Mouse (Mus musculus) CD4-positive, CD25-positive, alpha-beta regulatory T cell, adult 4 months (primary cell): ENCODE data around the gene 1700001K19Rik. TPM values are rescaled to one million over a fixed set of nuclear protein-coding genes. Genes with fewer than 3 reads are reported as not detected.
"Not testable (repeated sequence)": the region's sequence is repeated elsewhere in the genome, so short reads cannot be mapped to it uniquely, and the experiment has no call there.

Experiments
- ATAC-seq: one replicate; pipeline ENCODE4 v1.8.0; 2017
- polyA plus RNA-seq, 2 experiments: library from polyadenylated mRNA; unstranded; fragments of 100-300 nt; shearing (Covaris generic); gene quantifications; one replicate each; pipeline ENCODE4 v1.2.1; 2017

The 1700001K19Rik gene
- under 1 TPM in 1 of 2 experiments, not detected in 1; 0.70 TPM for polyA plus RNA-seq

GRCm38 (mm10) chr12:110682561-110683299 lies at the start of gene 1700001K19Rik:
1700001K19Rik (minus strand) TSS chr12:110682619.
- no peak for ATAC-seq

- ATAC-seq, result no peak
Measured at GRCm38 (mm10) chr12:110726428-110726827, 44.0 kb upstream of the 1700001K19Rik start.

- no peak for ATAC-seq
Measured at GRCm38 (mm10) chr12:110725489-110725888, 43.1 kb upstream of the 1700001K19Rik start.

DNA sequence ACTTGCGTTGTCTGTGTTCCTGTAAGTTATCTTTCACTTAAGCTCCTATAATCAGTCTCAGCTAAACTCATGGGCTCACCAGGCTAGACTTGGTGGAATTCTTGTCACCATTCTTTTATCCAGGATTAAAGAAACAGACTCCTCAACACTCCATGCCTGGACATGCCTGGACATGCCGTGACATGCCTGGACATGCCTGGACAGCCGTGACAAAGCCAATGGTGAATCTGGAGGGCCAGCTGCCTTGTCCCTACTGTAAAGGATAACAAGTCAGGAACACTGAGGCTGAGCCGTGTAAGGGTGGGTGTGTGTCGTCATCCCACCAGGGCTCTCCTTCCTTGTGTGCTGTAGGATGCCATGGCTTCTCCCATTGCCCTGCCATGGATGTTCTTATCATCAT lies 42.6 kb upstream of the 1700001K19Rik start:
- ATAC-seq, result no peak

GRCm38 (mm10) chr12:110716004-110716403 lies 33.6 kb upstream of the 1700001K19Rik start:
- ATAC-seq, result no peak

DNA sequence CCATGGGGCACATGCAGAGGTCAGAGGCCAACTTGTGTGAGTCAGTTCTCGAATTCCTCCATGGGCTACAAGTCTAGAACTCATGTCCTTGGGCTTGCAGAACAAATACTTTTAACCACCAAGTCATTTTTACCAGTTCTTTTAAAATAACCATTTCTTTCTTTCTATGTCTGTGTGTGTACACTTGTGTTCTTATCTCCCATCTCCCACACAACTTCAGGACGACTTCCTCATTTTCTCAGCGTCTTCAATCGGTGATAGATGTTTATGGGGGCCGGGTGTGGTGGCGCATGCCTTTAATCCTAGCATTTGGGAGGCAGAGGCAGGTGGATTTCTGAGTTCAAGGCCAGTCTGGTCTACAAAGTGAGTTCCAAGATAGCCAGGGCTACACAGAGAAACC lies 31.8 kb upstream of the 1700001K19Rik start:
- ATAC-seq, result no peak

- no peak for ATAC-seq
Measured at GRCm38 (mm10) chr12:110713784-110714183, 31.4 kb upstream of the 1700001K19Rik start.

GRCm38 (mm10) chr12:110711270-110711669 lies 28.9 kb upstream of the 1700001K19Rik start:
- no peak for ATAC-seq

DNA sequence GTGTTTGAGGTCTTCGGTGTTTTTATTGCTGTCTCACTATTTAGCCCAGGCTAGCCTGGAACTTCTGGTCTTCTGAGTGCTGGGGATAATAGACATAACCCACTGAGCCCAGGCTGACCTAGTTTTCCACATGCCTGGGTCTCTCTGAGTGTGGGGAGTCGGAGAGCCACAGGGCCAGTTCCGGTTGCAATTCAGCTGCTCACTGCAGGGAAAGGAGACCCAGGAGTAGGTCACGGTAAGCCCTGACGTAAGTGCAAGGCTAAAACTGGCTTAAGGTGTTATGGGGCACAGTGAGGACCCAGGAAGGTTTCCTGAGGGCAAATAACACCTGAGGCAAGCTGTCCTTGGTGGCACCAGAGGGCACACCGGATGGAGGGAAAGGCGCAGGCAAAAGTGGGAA lies 25.0 kb upstream of the 1700001K19Rik start:
- no peak for ATAC-seq

DNA sequence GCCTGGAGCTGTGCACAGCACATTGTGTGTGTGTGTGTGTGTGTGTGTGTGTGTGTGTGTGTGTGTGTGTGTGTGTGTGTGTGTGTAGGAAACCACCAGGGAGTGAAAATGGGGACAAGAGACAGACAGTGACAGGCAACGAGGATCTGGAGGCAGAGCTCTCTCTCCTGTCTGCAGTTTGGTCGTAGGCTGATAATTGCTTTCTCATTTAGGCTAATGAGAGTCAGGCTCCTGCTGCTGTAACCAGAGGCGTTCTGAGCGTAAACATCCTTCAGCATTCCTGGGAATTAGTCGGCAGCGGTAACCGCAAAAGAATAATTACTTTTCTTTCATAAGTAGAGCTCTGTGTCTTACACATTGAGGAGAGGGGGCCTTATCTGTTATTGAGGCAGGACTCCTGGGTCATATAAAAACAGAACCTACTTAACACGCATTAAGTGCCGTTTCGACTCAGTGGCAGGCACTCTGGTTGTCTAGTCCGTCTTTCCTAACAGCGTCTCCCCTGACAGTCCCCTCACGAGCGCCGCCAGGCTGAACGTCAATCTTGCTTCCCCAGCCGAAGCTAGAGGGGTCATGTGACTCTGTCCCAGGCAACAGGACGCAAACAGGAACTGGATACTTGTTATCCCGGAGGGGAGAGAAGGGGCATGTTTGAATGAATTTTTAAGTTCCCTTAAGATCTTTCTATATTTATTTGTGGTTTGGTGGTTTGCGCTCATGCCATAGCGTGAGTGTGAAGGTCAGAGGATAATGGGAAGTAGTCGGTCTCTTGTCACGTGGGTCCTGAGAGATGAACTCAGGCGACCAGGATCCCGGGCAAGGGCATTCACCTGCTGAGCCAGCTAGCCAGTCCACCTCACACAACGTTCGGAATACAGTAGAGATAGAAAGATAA lies 24.2 kb upstream of the 1700001K19Rik start:
- peak; percentile 44 for ATAC-seq

GRCm38 (mm10) chr12:110705419-110705818 lies 23.0 kb upstream of the 1700001K19Rik start:
- not testable (repeated sequence) for ATAC-seq

- no peak for ATAC-seq
Measured at GRCm38 (mm10) chr12:110703682-110704081, 21.3 kb upstream of the 1700001K19Rik start.

DNA sequence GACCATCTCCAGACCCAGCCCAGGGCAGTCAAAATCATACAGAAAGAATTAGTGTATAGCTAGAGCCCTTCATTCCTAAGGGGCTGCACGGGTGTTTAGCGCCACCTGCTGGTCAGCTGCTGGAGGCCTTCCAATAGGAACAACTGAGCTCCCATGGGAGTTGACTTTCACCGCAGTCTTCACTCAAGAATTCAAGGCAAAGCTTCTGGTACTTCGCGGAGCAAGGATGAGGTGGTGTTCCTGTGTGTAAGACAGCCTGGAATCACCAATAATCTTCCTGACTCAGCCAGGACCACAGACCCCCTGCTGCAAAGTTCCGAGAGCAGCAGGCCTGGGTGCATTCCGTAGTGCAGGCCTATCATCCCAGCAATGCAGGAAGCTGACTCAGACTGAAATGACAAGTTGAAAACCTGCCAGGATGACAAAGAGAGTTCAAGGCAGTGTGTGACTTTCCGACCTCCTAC lies 20.6 kb upstream of the 1700001K19Rik start:
- peak; percentile 73 for ATAC-seq

DNA sequence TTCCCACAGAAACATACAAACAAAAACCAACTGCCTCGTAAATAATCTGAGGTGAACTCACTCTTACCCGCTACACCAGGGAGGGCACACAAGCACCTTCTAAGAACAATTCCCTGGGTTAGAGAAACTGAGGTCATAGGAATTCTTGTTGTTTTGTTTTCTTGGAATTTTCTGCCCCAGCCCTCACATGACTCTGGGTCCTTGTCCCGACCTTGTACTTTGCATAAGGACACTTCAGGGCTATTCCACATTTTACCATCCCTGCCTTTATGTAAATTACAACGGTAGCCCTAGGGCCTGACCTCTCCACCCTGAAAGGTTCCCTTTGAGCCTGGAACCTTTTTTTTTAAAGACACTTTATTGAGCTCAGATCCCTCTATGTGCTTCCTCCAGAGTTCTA lies 20.1 kb upstream of the 1700001K19Rik start, which contains the start of gene Hsp90aa1:
Hsp90aa1 (minus strand) TSS at position 173 of the 400 bp plus-strand sequence.
- no peak for ATAC-seq

GRCm38 (mm10) chr12:110701363-110701762 lies 18.9 kb upstream of the 1700001K19Rik start:
- not testable (repeated sequence) for ATAC-seq

DNA sequence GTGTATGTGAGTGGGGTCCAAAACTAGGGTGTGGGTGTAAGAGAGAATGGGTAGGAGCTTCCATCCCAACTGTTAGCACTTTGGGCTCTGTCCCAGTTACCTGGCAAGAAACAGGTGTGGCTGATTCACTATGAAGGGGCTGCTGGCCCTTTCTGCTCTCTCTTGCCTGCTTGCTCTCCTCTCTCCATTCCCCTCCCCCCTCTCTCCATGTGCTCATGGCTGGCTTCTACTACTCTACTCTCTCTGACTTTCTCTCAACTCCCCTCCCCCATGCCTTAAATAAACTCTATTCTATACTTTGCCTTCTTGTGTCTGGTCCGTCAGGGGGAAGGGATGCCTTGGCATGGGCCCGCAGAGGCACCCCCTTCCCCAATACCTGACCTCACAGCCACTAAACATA lies 18.3 kb upstream of the 1700001K19Rik start:
- no peak for ATAC-seq

- ATAC-seq, result no peak
Measured at GRCm38 (mm10) chr12:110699171-110699547, 16.7 kb upstream of the 1700001K19Rik start.

DNA sequence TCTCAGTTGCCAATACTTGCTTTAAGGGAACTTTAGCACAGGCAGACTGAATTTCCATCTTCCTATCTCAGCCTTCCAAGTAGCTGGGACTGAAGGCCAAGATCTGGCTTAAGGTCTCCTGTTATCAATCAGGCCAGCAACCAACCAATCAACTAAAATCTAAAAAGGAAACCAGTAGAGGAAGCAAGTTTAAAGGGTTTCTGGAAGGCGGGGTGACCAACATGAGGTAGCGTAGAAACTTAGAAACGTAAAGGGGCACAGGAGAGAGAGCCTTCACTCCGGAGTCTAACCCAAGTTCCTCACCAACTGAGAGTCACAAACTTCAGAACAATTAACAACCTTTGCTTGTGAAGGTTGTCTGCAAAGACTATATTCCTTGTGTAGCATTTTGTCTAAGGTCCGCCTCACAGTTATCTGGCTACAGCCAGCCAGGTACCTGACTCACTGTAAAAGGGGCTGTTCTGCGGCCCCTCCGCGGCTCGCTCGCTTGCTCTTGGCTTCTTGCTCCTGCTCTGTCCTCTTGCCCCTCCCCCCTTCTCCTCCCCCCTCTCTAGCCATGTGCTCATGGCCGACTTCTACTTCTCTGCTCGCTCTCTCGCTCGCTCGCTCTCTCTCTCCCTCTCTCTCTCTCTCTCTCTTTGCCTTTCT lies 16.2 kb upstream of the 1700001K19Rik start:
- ATAC-seq, result no peak

DNA sequence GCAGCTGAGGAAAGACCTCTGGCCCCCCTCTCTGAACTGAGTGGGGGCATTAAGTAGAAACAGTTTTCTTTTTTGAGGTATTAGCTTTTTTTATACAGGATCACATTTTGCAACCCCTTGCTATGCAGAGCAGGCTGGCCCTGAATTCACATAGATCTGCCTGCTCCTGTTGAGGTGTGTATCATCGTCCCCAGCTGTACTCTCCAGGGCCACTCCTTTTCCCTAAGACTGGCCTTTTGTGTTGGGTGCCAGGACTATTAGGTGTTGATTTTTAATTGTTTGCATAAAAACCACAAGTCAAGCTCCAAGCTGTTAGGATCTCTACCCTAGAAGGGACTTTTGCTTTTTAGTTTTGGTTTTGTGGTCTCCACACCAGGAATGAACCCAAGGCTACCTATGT lies 15.7 kb upstream of the 1700001K19Rik start:
- no peak for ATAC-seq

- no peak for ATAC-seq
Measured at GRCm38 (mm10) chr12:110697457-110697856, 15.0 kb upstream of the 1700001K19Rik start.

DNA sequence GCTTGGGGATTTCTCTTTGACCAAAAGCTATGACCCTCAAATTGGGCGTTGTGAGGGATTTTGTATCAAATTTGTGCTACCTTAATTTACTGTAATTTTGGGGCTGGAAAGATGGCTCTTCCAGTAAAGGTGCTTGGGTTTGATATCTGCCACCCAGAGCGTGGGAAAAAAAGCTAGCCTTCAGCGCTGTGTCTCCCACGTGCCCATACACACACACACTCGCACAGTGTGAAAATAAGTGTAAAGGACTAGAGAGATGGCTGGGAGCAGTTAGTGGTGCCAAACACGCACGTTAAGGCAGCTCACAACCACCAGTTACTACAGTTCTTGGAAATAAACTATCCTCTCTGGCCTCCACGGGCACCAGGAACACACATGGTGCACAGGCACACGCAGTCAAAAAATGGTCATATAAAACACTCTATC lies 14.6 kb upstream of the 1700001K19Rik start:
- ATAC-seq, result no peak

DNA sequence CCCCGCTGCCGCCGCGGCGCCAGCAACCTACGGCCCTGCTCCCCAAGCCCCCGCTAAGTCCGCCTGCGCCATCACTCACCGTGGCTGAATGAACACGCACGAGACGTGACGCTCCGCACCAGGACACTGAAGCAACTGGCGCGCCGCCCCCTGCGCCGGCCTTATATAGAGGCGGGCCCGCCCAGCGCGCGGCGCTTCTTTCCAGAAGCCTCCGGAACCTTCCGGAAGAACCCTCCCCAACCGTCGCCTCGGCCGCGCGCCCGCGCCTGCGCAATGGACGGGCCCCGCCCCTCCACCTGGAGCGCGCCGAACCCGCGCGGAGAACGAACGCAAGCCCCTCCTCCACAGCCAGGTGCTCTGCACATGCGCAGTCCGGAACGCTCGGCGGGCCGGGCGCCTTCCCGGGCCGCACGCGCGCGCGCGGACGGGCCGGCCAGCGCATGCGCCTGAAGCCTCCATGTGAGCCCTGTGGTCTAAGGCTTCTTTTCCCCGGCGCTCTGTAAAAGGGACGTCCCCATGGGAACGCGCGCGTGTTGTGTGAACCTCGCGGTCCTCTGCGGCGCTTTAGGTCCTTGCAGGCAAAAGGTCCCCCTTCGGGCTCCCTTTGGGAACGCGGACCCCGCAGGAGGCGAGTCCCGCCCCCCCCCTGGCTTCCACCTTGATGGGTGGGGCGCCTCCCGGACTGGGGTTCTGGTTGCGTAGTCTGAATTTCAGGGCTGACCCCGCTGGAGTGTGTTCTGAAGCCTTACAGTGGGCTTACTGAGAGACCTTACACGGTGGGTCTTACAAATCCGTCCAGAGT lies 14.0 kb upstream of the 1700001K19Rik start:
- peak; percentile 77 for ATAC-seq
